In the genomic region with DNA sequence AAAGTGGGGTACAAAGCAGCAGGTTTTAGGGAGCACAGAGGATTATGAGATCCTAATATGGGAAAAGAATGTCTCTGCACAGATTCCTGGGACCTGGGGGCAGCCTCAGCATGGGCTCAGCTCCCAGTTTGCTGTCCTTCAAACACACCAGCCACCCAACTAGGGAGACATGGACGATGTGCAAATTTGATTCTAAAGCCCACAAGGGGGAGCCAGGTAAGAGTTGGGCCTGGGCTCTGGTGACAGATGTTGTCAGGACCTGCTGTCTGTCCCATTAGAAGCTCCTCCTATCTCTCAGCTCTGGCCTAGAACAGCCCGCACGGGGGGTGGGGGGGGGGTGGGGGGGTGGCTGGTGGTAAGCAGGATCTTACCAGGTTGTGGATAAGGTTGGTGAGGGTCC, we compare ENCODE assay signal across 12 mouse cellular contexts. TPM values are rescaled to one million over a fixed set of nuclear protein-coding genes. Genes with fewer than 3 reads are reported as not detected.
A peak's percentile ranks its signal among the peaks of the same experiment; 100 is the strongest.
DNase-seq lines count a peak whose midpoint lies in the region; ATAC-seq and TF ChIP-seq lines count a peak whose summit lies in the region.
"Had no signal": no experiment of that assay in that cellular context is flagged by ENCODE, and none has a peak within 500 bp of the region (broad histone marks: within the 10 kb centered on the region; RNA-seq: fewer than 3 reads in every experiment).

No protein-coding gene starts in this region.

- 26% methylated on average over 3 of the region's 3 CpGs for WGBS in heart, embryonic 11.5 days (ENCODE audit: insufficient replicate concordance)
- whole genome bisulfite sequencing in thymus, adult 2 months: 38% methylated on average over 3 of the region's 3 CpGs
- 35% methylated on average over 3 of the region's 3 CpGs for WGBS in intestine, embryonic 16.5 days

- H3K36me3 ChIP-seq in heart, embryonic 11.5 days (ENCODE audit: control insufficient read depth, insufficient read depth, low read length): peaks cover 7% of the 10 kb centered on the region
- peaks cover 17% of the 10 kb centered on the region for H3K36me3 ChIP-seq in thymus, adult 2 months (ENCODE audit: control insufficient read depth, insufficient read depth, low read length)
- H3K36me3 ChIP-seq in intestine, embryonic 16.5 days (ENCODE audit: control insufficient read depth, insufficient read depth, low read length): no peaks in the 10 kb centered on the region; the same call in 1 of the 2 replicates

- H3K27me3 ChIP-seq in heart, embryonic 11.5 days (ENCODE audit: control insufficient read depth, insufficient read depth, low read length): no peaks in the 10 kb centered on the region
- no peaks in the 10 kb centered on the region for H3K27me3 ChIP-seq in thymus, adult 2 months (ENCODE audit: control insufficient read depth, insufficient read depth, low read length)
- H3K27me3 ChIP-seq in intestine, embryonic 16.5 days (replicated peaks; ENCODE audit: control insufficient read depth, insufficient read depth, low read length): no peaks in the 10 kb centered on the region
- H3K27me3 ChIP-seq: limb, embryonic 12.5 days; midbrain, embryonic 12.5 days had no signal

- peaks cover 74% of the 10 kb centered on the region for H3K4me1 ChIP-seq in heart, embryonic 11.5 days (ENCODE audit: control insufficient read depth, insufficient read depth, low read length)
- peaks cover 20% of the 10 kb centered on the region for H3K4me1 ChIP-seq in thymus, adult 2 months (replicated peaks; ENCODE audit: control insufficient read depth, insufficient read depth, low read length)
- H3K4me1 ChIP-seq in intestine, embryonic 16.5 days (ENCODE audit: control insufficient read depth, insufficient read depth, low read length): peaks cover 53% of the 10 kb centered on the region

- DNase-seq in heart, postnatal 25 days (ENCODE audit: low spot score): no peak
- DNase-seq in thymus, postnatal 14 days: peak; percentile 44
- DNase-seq in thymus, adult 2 months: no peak
- no peak for DNase-seq in adrenal gland, postnatal 10 days
- no peak for DNase-seq in natural killer cell, adult 2 months (ENCODE audit: low spot score in 2 of 2)
- DNase-seq in kidney, postnatal 4 days: no peak
- DNase-seq: heart, postnatal 14 days; kidney, postnatal 36 days had no signal

- no peaks in the 10 kb centered on the region for H3K9me3 ChIP-seq in heart, embryonic 11.5 days (replicated peaks; ENCODE audit: control insufficient read depth, low read length)
- no peaks in the 10 kb centered on the region for H3K9me3 ChIP-seq in intestine, embryonic 16.5 days (ENCODE audit: control insufficient read depth, low read length)
- H3K9me3 ChIP-seq: limb, embryonic 12.5 days; midbrain, embryonic 12.5 days had no signal

- no peak for ATAC-seq in heart, embryonic 11.5 days (replicated peaks; ENCODE audit: insufficient number of reproducible peaks, low FRiP score, low TSS enrichment)
- ATAC-seq in intestine, embryonic 16.5 days: no peak

- intact Hi-C loops in heart, postnatal 25 days (cut with DNase I): no loop called here

- H3K4me3 ChIP-seq in heart, embryonic 11.5 days (ENCODE audit: low read depth, low read length): no peak overlapping the region
- no peak overlapping the region for H3K4me3 ChIP-seq in thymus, adult 2 months (ENCODE audit: control insufficient read depth, insufficient read depth, low read length)
- H3K4me3 ChIP-seq in intestine, embryonic 16.5 days (ENCODE audit: low read length): no peak overlapping the region
- H3K4me3 ChIP-seq: limb, embryonic 12.5 days; midbrain, embryonic 12.5 days had no signal

- peak overlapping the region; percentile 81 for H3K4me2 ChIP-seq in heart, embryonic 11.5 days
- H3K4me2 ChIP-seq in intestine, embryonic 16.5 days (ENCODE audit: low read depth, low read length): no peak overlapping the region
- H3K4me2 ChIP-seq: limb, embryonic 12.5 days; midbrain, embryonic 12.5 days had no signal

- no peak for TF ChIP-seq CTCF in thymus, adult 2 months (IDR thresholded peaks at IDR 0.05; ENCODE audit: borderline replicate concordance, control insufficient read depth, extremely low read depth, insufficient read depth, low read length, poor library complexity)

- no peak for TF ChIP-seq POLR2A in thymus, adult 2 months (IDR thresholded peaks at IDR 0.05; ENCODE audit: control insufficient read depth, extremely low read depth, insufficient read depth, low read length, poor library complexity)

- peak overlapping the region; percentile 49 for H3K9ac ChIP-seq in heart, embryonic 11.5 days (ENCODE audit: low read depth, low read length)
- H3K9ac ChIP-seq in intestine, embryonic 16.5 days (ENCODE audit: low read depth, low read length): no peak overlapping the region
- H3K9ac ChIP-seq: limb, embryonic 12.5 days; midbrain, embryonic 12.5 days had no signal

- peak overlapping the region; percentile 89 for H3K27ac ChIP-seq in heart, embryonic 11.5 days (ENCODE audit: low read depth, low read length)
- H3K27ac ChIP-seq in thymus, adult 2 months (ENCODE audit: control insufficient read depth, insufficient read depth, low read length): no peak overlapping the region
- H3K27ac ChIP-seq in intestine, embryonic 16.5 days (ENCODE audit: low read length): peak overlapping the region; percentile 72
- H3K27ac ChIP-seq: limb, embryonic 12.5 days; midbrain, embryonic 12.5 days had no signal

RNA-seq across cellular contexts. Expression of a gene that starts 3.6 kb away (rescaled TPM):
- 9.6 and 15.0 TPM in 2 replicates for polyA plus RNA-seq in heart, embryonic 11.5 days (2014; fragmentation: Nextera tagmentation; extraction: Ambion mirVana)
- total RNA-seq in heart, postnatal 25 days (2021): 10 to 100 TPM; 35.6 to 37.8 TPM
- polyA plus RNA-seq in thymus, adult 2 months (2012; rRNA removed): 66.8 and 74.6 TPM in 2 replicates
- 62.9 and 65.2 TPM in 2 replicates for polyA plus RNA-seq in intestine, embryonic 16.5 days (2015; fragmentation: Nextera tagmentation; extraction: Ambion mirVana)
- 100 to 1,000 TPM; 135 to 143 TPM for total RNA-seq in adrenal gland, postnatal 10 days (2021)

RNA-seq across cellular contexts. Expression of a gene that starts 14.5 kb away (rescaled TPM):
- polyA plus RNA-seq in heart, embryonic 11.5 days (2014; fragmentation: Nextera tagmentation; extraction: Ambion mirVana): not detected in 2 replicates
- total RNA-seq in heart, postnatal 25 days (2021): not detected
- not detected in 2 replicates for polyA plus RNA-seq in thymus, adult 2 months (2012; rRNA removed)
- not detected in 2 replicates for polyA plus RNA-seq in intestine, embryonic 16.5 days (2015; fragmentation: Nextera tagmentation; extraction: Ambion mirVana)
- total RNA-seq in adrenal gland, postnatal 10 days (2021): not detected
- total RNA-seq: heart, postnatal 14 days had no signal
- polyA plus RNA-seq: limb, embryonic 12.5 days; midbrain, embryonic 12.5 days had no signal

RNA-seq across cellular contexts. Expression of a gene that starts 32.7 kb away (rescaled TPM):
- 0.33 and 0.62 TPM in 2 replicates for polyA plus RNA-seq in heart, embryonic 11.5 days (2014; fragmentation: Nextera tagmentation; extraction: Ambion mirVana)
- not detected for total RNA-seq in heart, postnatal 25 days (2021)
- 1.1 and 1.2 TPM in 2 replicates for polyA plus RNA-seq in thymus, adult 2 months (2012; rRNA removed)
- 0.92 and 1.0 TPM in 2 replicates for polyA plus RNA-seq in intestine, embryonic 16.5 days (2015; fragmentation: Nextera tagmentation; extraction: Ambion mirVana)
- under 1 TPM in 1 of 2 experiments, not detected in 1; 0.48 TPM for total RNA-seq in adrenal gland, postnatal 10 days (2021)
- total RNA-seq: heart, postnatal 14 days had no signal
- polyA plus RNA-seq: limb, embryonic 12.5 days had no signal

RNA-seq across cellular contexts. Expression of a gene that starts 37.7 kb away (rescaled TPM):
- 0.13 TPM in 1 of 2 replicates, not detected in the other for polyA plus RNA-seq in heart, embryonic 11.5 days (2014; fragmentation: Nextera tagmentation; extraction: Ambion mirVana)
- under 1 TPM; 0.44 to 0.61 TPM for total RNA-seq in heart, postnatal 25 days (2021)
- polyA plus RNA-seq in thymus, adult 2 months (2012; rRNA removed): 143 and 183 TPM in 2 replicates
- 0.23 and 0.24 TPM in 2 replicates for polyA plus RNA-seq in intestine, embryonic 16.5 days (2015; fragmentation: Nextera tagmentation; extraction: Ambion mirVana)
- total RNA-seq in adrenal gland, postnatal 10 days (2021): 1 to 10 TPM; 3.2 to 4.5 TPM

RNA-seq across cellular contexts. Expression of a gene that starts 41.9 kb away (rescaled TPM):
- 0.34 and 0.44 TPM in 2 replicates for polyA plus RNA-seq in heart, embryonic 11.5 days (2014; fragmentation: Nextera tagmentation; extraction: Ambion mirVana)
- total RNA-seq in heart, postnatal 25 days (2021): 1 to 10 TPM; 7.2 to 7.7 TPM
- polyA plus RNA-seq in thymus, adult 2 months (2012; rRNA removed): not detected in 2 replicates
- 0.33 and 0.57 TPM in 2 replicates for polyA plus RNA-seq in intestine, embryonic 16.5 days (2015; fragmentation: Nextera tagmentation; extraction: Ambion mirVana)
- total RNA-seq in adrenal gland, postnatal 10 days (2021): 10 to 100 TPM; 15.7 to 19.1 TPM
